Mouse (Mus musculus) midbrain, postnatal 0 days (tissue): ENCODE data around the gene Thap2. TPM values are rescaled to one million over a fixed set of nuclear protein-coding genes. Genes with fewer than 3 reads are reported as not detected.

Experiments used
- ATAC-seq: fragments of 200-750 bp; cut with Nextera tagmentation; 2 replicates; pipeline ENCODE4 v1.8.0; 2017; ENCODE audit warnings: moderate number of reproducible peaks, mild to moderate bottlenecking, moderate TSS enrichment, moderate library complexity; ENCODE audit not compliant: low FRiP score
- DNase-seq: peaks from one replicate; pipeline ENCODE4 v3.0.0-alpha.2; 2015; ENCODE audit warnings: low spot score
- H3K27ac ChIP-seq: fragments of 300-500 bp; sonication (generic); 2 replicates; pipeline ENCODE4 v1.5.1; 2014; ENCODE audit warnings: low read depth, mild to moderate bottlenecking, low read length, mixed read lengths
- H3K27me3 ChIP-seq: fragments of 300-500 bp; sonication (generic); 2 replicates; pipeline ENCODE4 v1.6.1; 2014; ENCODE audit warnings: low read length, control low read depth, mixed read lengths; ENCODE audit not compliant: insufficient read depth
- H3K36me3 ChIP-seq: fragments of 300-500 bp; sonication (generic); 2 replicates; pipeline ENCODE4 v1.6.1; 2014; ENCODE audit warnings: low read length, control low read depth, mixed read lengths; ENCODE audit not compliant: insufficient read depth
- H3K4me1 ChIP-seq: fragments of 300-500 bp; sonication (generic); 2 replicates; pipeline ENCODE4 v1.6.1; 2014; ENCODE audit warnings: mild to moderate bottlenecking, control low read depth, antibody characterized with exemption, low read length, mixed read lengths; ENCODE audit not compliant: insufficient read depth
- H3K4me2 ChIP-seq: fragments of 300-500 bp; sonication (generic); 2 replicates; pipeline ENCODE4 v1.6.1; 2014; ENCODE audit warnings: low read depth, mild to moderate bottlenecking, low read length, mixed read lengths; ENCODE audit not compliant: poor library complexity, severe bottlenecking
- H3K4me3 ChIP-seq: fragments of 300-500 bp; sonication (generic); 2 replicates; pipeline ENCODE4 v1.5.1; 2014; ENCODE audit warnings: low read depth, mild to moderate bottlenecking, low read length, moderate library complexity
- H3K9ac ChIP-seq: fragments of 300-500 bp; sonication (generic); replicated peaks from 2 replicates; pipeline ENCODE4 v1.6.1; 2014; ENCODE audit warnings: mild to moderate bottlenecking, low read length, moderate library complexity, mixed read lengths; ENCODE audit not compliant: poor library complexity, severe bottlenecking
- H3K9me3 ChIP-seq: fragments of 300-500 bp; sonication (generic); 2 replicates; pipeline ENCODE4 v1.6.1; 2016; ENCODE audit warnings: low read length, control low read depth
- CTCF ChIP-seq: IDR thresholded peaks from 2 replicates; pipeline ENCODE4 v1.5.1; 2016; ENCODE audit warnings: antibody characterized with exemption, mild to moderate bottlenecking
- WGBS: fragments of 180-500 bp; shearing (Covaris S2); extraction: QIAGEN DNeasy Blood & Tissue Kit; methylation state at CpG from one replicate; pipeline ENCODE4 v1.1.7; 2014; 5-methylcytosine and 5-hydroxymethylcytosine counted together
- polyA plus RNA-seq: library from polyadenylated mRNA; unstranded; fragments of >200 nt; fragmentation: Nextera tagmentation; extraction: Ambion mirVana; gene quantifications from 2 replicates; pipeline ENCODE4 v1.2.1, GENCODE M21; 2015
- total RNA-seq: library from RNA; depleted of rRNA; stranded (reverse); fragments of >200 nt; gene quantifications from 2 replicates; pipeline ENCODE4 v1.2.3, GENCODE M21; 2014; rRNA removed

Thap2 gene
- total and polyA plus RNA-seq, 2 experiments from 2014 or later, result 9.9 to 12.2 TPM

GRCm38 (mm10) chr10:115323295-115323694 is 60.9 kb downstream of the Thap2 start:
- H3K36me3 ChIP-seq, result no peaks in the 10 kb centered on the region
- H3K4me2 ChIP-seq, result no peak overlapping the region
- no peaks in the 10 kb centered on the region for H3K27me3 ChIP-seq
- peak; percentile 90 for TF ChIP-seq CTCF
- H3K9ac ChIP-seq, result no peak overlapping the region
- DNase-seq (peak; percentile 87), ATAC-seq (no peak)
- H3K4me1 ChIP-seq, result no peaks in the 10 kb centered on the region
- H3K27ac ChIP-seq, result no peak overlapping the region
- no peak overlapping the region for H3K4me3 ChIP-seq
- 6% methylated on average over 6 of the region's 6 CpGs for WGBS
- H3K9me3 ChIP-seq, result no peaks in the 10 kb centered on the region

- H3K9ac ChIP-seq, result no peak overlapping the region
- H3K4me1 ChIP-seq, result no peaks in the 10 kb centered on the region
- no peak for ATAC-seq
- no peaks in the 10 kb centered on the region for H3K27me3 ChIP-seq
- TF ChIP-seq CTCF, result no peak
- H3K4me2 ChIP-seq, result no peak overlapping the region
- no peak overlapping the region for H3K27ac ChIP-seq
- no peak overlapping the region for H3K4me3 ChIP-seq
- 60% methylated on average over 5 of the region's 5 CpGs for WGBS
- no peaks in the 10 kb centered on the region for H3K36me3 ChIP-seq
- no peak for DNase-seq
- H3K9me3 ChIP-seq, result no peaks in the 10 kb centered on the region
Measured at GRCm38 (mm10) chr10:115321317-115322035, 62.8 kb downstream of the Thap2 start.

Other genes with a start within 250 kb of the Thap2 start
- gene Tph2, start 199.4 kb downstream of the Thap2 start, total RNA-seq, result 9.0 and 16.7 TPM in 2 replicates
- gene Tph2, start 199.4 kb downstream of the Thap2 start, polyA plus RNA-seq, result 7.5 and 9.1 TPM in 2 replicates
- gene Tbc1d15, start 133.0 kb downstream of the Thap2 start, total RNA-seq, result 6.5 and 11.0 TPM in 2 replicates
- 27.2 and 28.3 TPM in 2 replicates for gene Tbc1d15, start 133.0 kb downstream of the Thap2 start, polyA plus RNA-seq
- gene Rab21, start 68.8 kb downstream of the Thap2 start, total RNA-seq, result 30.2 and 44.0 TPM in 2 replicates
- 9.8 and 11.4 TPM in 2 replicates for gene Rab21, start 68.8 kb downstream of the Thap2 start, polyA plus RNA-seq
- gene Tmem19, start 21.9 kb downstream of the Thap2 start, total RNA-seq, result 22.1 and 29.0 TPM in 2 replicates
- gene Tmem19, start 21.9 kb downstream of the Thap2 start, polyA plus RNA-seq, result 36.6 and 37.4 TPM in 2 replicates
- 43.2 and 50.1 TPM in 2 replicates for gene Zfc3h1, start 516 bp upstream of the Thap2 start, total RNA-seq
- gene Zfc3h1, start 516 bp upstream of the Thap2 start, polyA plus RNA-seq, result 8.1 and 10.6 TPM in 2 replicates
- gene A930009A15Rik, start 185.5 kb upstream of the Thap2 start, total RNA-seq, result 0.85 TPM in 1 of 2 replicates, not detected in the other
- gene A930009A15Rik, start 185.5 kb upstream of the Thap2 start, polyA plus RNA-seq, result 1.5 and 2.1 TPM in 2 replicates
- 3.0 and 6.0 TPM in 2 replicates for gene Lgr5, start 203.3 kb upstream of the Thap2 start, total RNA-seq
- gene Lgr5, start 203.3 kb upstream of the Thap2 start, polyA plus RNA-seq, result 1.5 and 1.8 TPM in 2 replicates